Mouse (Mus musculus): ENCODE data around the gene N6amt1. TPM values are rescaled to one million over a fixed set of nuclear protein-coding genes. Genes with fewer than 3 reads are reported as not detected.

The N6amt1 gene
- 28.9 TPM for total RNA-seq (2023)

DNA sequence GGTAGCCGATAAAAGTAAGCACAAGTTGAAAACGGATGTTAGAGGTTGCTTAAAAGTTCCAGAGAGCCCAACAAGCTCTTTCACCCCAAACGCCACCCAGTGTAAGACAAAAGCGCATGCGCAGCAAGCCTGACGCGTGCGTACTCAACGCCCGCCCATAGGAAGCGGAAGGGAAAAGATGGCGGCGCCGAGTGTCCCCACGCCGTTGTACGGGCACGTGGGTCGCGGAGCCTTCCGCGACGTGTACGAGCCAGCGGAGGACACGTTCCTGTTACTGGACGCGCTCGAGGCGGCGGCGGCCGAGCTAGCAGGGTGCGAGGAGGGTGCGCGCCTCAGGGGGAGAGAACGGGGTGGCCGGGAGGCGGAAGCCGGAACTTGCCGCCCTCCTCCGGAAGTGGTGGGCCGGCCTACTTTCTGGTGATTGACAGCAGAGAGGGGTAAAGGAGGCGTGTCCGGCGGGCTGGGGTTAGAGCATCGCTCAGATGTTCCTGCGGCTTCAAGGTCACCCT, at the start of gene N6amt1:
Gene N6amt1, plus strand, starts transcription at position 111 of the 509 bp plus-strand sequence.

Other genes with a start within 250 kb of the N6amt1 start
- 45.7 TPM for gene Ltn1, start 78.4 kb downstream of the N6amt1 start, total RNA-seq (2023)
- gene Rwdd2b, start 86.4 kb downstream of the N6amt1 start, total RNA-seq (2023) = 8.3 TPM
- gene Usp16, start 100.5 kb downstream of the N6amt1 start, total RNA-seq (2023) = 112 TPM
- gene Cct8, start 141.7 kb downstream of the N6amt1 start, total RNA-seq (2023) = 145 TPM
- gene Map3k7cl, start 199.1 kb downstream of the N6amt1 start, total RNA-seq (2023) = not detected

Measured in CD8-positive naive resting alpha-beta T cell, adult 57 days (primary cell).